Mouse (Mus musculus) gastrocnemius, postnatal 10 days (tissue): ENCODE results near the gene Abcb7. TPM values are rescaled to one million over a fixed set of nuclear protein-coding genes. Genes with fewer than 3 reads are reported as not detected.

Source experiments
- DNase-seq: peaks from one replicate; pipeline ENCODE4 v3.0.0; 2021; ENCODE audit warnings: mixed read lengths
- long read RNA-seq, 2 experiments: library from polyadenylated mRNA; stranded (forward); transcript quantifications; one replicate each; pipeline ENCODE4 v2.0.0; 2021
- total RNA-seq, 2 experiments: library from RNA; stranded (reverse); gene quantifications; 2 replicates each; pipeline ENCODE4 v1.2.3; 2021

Gene Abcb7
- 10 to 100 TPM; 28.1 to 35.7 TPM for total RNA-seq
- long read RNA-seq, experiment 1, full-length matches to known transcripts, result 14 of 221 reads
- long read RNA-seq, experiment 1, partial matches to known transcripts, result 3 of 221 reads
- long read RNA-seq, experiment 1, other reads (novel, unspliced or antisense), result 204 of 221 reads
- long read RNA-seq, experiment 2, full-length matches to known transcripts, result 14 of 29 reads
- long read RNA-seq, experiment 2, partial matches to known transcripts, result 3 of 29 reads
- long read RNA-seq, experiment 2, other reads (novel, unspliced or antisense), result 12 of 29 reads

DNA sequence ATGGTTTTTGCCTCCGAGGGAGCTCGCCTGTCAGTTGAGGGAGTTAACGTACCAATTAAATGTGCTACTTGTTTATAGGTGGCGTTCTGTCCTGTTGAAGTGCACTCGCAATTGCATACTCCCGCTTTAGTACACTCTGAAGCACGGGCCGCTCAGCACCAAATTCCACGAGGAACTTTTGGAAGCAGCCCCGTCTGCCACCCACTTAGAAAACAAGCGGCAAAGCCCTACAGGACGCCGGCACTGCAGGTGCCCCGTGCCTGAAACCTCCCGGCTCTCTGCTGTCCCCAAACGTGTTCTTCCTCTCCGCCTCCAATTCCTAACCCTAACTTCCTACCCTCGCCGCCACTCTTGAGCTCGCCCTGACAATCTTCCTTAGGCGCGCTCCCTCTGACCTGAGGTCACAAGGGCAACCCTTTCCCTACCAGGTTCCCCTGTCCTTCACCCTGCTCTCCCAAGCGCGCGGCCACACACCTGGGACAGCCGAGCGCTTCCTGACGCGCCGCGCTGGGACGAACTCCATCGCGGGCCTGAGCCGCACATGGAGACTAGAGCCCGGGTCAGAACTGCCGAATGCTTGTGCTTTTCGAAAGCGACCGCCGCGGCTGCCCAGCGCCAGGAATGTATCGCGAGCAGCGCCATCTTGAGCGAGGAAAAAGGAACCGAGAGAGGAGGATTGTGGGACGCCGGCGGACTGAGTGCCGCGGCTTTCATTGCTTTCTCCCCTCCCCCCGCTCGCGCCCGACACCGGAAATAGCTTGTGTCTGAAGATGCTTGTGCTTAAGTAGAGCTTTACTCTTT, at the start of gene Abcb7:
Gene Abcb7, minus strand, starts transcription at position 674 of the 801 bp plus-strand sequence.
- peak; percentile 79 for DNase-seq

DNA sequence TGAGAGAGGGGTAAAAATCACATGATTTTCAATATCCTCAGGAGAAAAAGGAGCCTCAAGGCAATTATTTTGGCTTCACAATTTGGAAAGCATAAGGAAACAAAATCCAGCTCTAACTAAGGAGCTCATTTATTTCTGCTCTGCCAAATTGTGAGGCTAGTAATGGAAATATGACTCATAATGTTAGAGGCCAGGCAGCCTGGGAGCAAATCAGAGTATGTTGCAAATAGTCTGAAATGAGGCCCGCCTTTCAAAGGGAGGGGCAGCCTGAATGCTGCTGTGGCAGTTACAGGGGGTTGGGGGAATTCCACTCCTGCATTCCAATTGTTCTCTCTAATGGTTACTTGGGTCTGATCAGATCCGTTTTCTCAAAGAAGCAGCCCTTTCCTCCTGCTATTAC, 48.1 kb upstream of the Abcb7 start:
- no peak for DNase-seq

DNA sequence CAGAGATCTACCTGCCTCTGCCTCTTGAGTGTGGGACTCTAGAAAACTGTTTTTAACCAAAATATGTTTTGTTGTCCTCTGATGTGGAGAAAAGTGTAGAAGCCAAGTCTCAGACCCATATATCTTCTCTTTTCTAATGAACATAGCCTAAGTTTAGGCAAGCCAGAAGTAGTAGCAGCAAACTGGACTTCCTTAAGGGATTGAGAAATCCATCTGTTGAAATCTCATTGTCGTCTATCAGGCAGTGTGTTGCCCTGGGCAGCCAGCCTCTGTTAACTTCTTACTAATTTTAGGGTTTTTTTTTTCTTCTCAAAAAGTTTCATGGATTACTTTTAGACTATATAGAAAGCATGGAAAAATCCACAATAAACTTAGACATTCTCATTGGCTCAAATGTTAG, 38.8 kb upstream of the Abcb7 start:
- DNase-seq, result no peak

DNA sequence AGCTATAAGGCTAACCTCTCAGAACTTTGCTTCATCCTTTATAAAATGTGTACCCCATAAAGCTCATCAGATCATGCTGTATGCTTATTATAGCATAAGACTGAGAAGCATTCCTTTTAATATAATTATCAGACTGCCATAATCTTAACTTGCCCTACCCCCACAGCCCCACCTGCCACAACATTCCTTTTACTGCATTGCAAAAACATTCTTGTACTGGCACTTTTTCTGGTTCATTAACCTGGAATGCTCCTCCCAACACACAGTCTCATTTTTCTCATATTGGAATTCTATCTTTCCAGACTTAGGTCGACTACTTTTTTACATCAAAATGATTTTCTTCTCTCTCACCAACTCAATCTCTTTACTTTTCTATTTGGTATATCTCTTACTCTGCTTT, 19.8 kb upstream of the Abcb7 start:
- DNase-seq, result no peak

DNA sequence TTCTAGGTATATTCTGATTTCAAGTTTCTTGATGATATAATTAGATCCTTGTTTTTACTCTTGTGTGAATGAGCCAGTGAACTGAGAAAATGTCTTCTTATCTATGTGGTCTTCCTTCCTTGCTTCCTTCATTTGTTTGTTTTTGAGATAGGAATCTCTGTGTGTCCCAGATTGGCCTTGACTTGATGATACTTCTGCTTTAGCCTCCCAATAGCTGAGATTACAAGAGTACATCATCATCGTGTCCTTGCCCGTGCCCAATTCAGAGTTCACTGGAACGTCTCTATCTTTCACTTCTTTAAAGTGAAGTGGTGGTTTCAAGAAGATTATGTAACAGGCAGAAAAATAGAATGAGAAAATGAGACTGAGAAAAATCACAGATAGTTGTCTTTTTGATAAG, 14.5 kb upstream of the Abcb7 start:
- no peak for DNase-seq

DNA sequence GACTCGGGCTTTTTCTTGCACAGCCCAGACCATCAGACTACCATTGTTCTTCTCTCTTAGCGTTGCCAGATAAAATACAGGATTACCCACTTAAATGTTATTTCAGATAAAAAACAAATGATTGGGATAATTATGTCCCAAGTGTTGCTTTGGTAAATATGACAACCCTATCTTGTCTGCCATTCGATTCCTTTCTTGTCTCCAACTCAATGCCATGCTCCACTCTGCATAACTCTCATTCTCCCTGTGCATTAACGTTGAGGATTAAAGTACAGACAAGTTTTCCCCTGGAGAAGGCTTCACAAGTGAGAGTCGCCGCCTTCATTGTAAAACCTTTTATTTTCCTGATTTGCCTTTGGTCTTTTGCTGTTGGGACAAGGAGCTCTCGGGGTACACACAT, 339 bp upstream of the Abcb7 start:
- DNase-seq, result no peak

DNA sequence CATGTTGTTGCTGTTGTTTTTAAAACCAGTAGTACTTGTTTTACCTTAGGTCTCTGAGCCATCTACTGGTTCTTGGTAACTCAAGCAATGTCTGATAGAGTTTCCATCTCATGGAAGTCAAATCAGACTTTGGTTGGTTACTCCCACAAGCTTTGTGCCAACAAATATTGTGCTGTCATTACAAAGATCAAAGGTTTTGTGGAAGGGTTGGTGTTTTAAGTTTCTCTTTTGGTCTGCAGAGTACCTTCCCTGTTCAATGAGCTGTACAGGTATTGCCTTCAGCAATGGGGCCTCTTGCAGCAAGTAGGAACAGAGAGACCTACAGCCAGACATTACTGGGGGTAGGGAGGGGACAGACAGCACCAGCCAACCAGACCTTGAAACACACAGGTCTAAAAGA, 5.5 kb downstream of the Abcb7 start:
- no peak for DNase-seq

DNA sequence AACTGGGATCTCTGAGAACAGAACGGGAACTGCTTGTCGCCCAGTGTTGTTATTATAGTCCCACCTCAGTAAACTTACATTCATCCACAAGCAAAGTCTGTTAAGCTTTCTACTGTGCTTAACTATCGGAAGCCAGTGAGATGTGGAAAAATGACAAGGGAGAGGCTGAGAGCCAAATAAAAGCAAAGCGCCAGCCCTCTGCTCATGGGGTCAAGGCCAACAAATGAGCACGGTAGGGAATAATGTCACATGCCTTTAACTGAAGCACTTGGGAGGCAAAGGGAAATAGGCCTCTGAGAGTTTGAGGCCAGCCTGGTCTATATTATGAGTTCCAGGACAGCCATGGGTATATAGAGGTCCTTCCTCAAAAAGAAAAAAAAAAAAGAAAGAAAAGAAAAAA, 11.2 kb downstream of the Abcb7 start:
- no peak for DNase-seq

DNA sequence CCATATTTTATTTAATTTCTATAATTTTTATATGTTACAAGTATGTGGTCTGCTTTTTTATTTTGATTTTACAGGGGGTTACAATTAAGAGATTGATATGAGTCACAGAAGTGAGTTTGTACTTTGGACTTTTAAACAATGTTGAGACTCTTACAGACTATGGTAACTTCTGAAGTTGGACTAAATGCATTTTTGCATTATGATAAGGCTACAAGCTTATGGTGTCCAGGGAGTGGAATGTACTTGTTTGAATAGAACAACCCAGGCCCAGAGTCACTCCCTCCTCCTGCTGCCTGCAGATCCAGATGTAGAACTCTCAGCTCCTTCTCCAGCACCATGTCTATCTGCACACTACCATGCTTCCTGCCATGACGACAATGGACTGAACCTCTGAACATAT, 12.5 kb downstream of the Abcb7 start:
- no peak for DNase-seq

DNA sequence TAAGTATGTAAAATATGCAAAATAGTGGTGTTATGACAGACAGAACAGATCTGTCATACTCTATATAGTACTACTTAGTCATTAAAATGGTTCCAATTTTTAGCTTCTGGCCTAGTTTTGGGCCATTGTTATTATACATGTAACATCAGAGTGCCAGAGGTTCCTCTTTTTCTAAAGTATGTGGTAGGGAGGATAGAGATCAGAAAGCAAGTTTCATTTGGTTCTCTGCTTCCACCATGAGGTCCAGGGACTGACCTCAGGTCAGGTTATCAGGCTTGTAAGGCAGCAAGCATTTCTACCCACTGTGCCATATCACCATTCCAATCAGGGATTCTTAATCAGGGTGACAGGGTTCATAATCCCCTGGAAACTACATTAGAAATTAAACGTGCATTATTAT, 16.1 kb downstream of the Abcb7 start:
- DNase-seq, result no peak

DNA sequence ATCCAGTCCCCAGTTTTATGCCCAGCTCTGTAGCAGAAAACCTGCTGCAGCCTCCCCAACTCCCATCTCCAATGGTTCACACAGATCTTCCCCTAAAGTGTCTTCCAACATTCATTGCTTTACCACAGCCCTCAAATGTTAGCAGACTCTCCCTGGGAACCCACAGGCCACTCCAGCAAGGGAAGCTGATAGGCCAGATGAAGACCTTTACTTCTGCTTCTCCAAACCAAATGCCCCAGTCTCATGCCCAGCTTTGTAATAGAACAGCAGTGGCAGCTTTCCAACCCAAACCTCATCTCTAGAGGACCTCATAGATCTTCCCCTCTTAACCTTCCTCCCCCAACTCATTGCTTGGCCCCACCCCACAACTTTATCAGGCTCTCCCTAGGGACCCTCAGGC, 54.0 kb downstream of the Abcb7 start:
- no peak for DNase-seq

DNA sequence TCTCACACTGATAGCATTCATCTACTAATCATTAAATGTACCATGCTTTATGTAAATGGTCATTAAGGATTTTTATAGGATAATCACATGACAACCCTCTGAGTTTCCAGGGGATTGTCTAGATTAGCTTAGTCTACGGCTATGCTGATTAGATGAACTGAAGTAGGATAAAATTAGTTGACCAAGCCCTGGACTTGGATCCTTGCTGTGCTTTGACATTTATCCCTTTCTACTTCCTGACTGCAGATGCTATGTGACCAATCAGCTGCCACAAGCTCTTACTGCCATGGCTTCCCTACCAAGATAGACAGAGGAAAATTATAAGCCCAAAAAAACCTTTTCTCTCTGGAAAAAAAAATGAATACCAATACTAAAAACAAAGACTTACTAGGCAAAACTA, 57.8 kb downstream of the Abcb7 start:
- no peak for DNase-seq

DNA sequence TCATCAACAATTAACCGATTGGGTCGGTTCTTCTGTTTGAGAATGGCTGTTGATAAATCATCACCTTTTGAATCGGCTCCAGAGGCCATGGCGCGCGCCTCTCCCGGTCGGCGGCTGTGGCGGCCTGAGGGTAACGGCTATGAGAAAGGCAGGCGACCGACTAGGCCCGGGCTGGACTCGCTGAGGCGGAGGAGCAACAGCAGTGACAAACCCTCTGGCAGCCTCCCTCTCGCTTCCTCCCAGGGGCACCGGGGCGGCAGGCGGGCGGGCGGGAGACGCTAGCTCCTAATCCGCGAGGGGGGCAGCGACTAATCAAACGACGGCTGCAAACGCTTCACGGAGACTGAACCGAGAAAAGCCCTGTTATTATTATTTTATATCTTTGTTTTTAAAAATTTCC, 65.5 kb downstream of the Abcb7 start:
- DNase-seq, result peak; percentile 16

DNA sequence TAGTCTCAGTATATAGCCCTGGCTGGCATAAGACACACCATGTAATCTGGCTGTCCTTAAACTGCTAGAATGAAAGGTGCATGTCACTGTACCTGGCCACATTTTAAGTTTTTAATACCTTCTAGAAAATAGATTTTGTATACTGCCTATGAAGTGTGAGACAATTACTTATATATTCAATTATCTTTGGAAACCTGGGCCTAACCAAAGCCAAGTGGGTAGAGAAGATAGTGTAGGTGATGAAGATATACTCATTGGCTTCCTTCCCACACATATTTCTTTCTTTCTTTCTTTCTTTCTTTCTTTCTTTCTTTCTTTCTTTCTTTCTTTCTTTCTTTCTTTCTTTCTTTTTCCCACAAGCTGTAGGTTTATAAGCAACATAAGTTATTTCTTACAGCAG, 121.9 kb downstream of the Abcb7 start:
- no peak for DNase-seq

DNA sequence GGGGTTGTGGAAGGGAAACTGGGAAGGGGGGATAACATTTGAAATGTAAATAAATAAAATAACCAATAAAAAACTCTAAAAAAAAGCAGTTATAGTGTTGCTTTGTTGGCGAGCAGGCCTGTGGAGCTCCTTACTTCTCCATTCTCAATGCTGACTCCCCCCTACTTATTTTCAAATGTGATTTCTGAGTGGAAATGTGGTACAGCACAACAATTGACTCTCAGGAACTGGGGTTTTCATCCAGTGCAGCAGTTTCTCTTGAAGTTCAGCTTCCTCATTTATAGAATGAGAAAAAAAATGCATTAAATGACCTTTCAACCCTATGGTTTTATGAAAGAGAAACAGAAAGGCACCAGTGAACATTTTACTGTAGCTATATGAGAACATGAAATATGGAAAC, 133.8 kb downstream of the Abcb7 start:
- no peak for DNase-seq

DNA sequence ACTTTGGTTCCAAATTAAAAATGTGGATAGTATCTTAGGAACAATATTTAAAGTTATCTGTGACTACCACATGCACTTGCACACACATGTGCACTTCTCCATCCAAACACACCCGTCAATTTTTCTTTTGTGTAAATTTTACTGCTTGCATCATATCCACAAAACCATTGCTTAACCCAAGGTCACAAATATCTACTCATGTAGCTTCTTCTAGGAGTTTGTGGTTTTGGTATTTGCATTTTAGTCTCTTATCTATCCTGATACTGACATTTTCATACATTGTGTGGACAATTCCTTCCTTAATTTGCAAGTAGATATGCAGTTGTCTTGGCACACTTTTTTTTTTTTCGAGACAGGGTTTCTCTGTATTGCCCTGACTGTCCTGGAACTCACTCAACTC, 149.3 kb downstream of the Abcb7 start:
- no peak for DNase-seq

DNA sequence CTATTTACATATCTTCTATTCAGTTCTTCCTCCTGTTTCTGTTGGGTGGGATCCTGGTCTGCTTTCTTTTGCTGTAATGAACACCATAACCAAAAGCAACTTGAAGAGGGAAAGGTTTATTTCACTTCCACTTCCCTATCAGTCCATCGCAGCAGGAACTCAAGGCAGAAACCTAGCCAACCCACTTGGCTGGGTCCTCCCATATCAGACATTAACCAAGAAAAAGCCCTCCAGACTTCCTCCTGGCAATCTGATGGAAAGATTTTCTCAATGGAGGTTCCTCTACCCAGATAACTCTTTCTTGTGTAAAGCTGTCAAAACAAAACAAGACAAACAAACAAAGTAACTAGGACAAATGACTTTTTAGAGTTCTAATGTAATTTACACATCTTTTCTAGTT, 151.2 kb downstream of the Abcb7 start:
- no peak for DNase-seq

DNA sequence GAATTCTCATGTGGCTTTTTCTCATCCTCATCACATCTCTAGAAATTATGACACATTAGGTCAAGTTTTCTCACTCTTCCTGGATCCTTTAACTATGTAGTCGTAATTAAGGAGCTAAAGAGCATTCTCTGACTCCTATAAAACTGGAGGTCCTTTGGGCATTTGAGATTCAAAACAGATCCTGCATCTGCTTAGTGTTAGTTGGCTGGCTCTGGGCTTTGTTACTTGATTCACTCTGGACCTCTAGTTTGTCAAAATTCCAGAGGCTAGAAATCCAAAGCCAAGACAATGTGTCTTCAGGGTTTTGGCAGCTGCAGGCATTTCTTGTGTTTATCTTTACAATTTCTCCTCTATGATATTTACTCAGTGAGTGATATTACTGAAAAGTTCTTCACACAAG, 157.1 kb downstream of the Abcb7 start:
- DNase-seq, result no peak

Other genes with a start within 250 kb of the Abcb7 start
- under 1 TPM; 0.31 to 0.54 TPM for gene Nexmif, start 212.7 kb downstream of the Abcb7 start, total RNA-seq
- gene Uprt, start 69.0 kb upstream of the Abcb7 start, total RNA-seq, result 10 to 100 TPM; 13.6 to 13.7 TPM